Mouse (Mus musculus) kidney, adult 18-20 months (tissue): ENCODE data around the gene Trmt10b.
A peak's percentile ranks its signal among the peaks of the same experiment; 100 is the strongest.

ENCODE experiments used
- DNase-seq: peaks from one replicate; pipeline ENCODE4 v3.0.0; 2021

The Trmt10b gene

DNA sequence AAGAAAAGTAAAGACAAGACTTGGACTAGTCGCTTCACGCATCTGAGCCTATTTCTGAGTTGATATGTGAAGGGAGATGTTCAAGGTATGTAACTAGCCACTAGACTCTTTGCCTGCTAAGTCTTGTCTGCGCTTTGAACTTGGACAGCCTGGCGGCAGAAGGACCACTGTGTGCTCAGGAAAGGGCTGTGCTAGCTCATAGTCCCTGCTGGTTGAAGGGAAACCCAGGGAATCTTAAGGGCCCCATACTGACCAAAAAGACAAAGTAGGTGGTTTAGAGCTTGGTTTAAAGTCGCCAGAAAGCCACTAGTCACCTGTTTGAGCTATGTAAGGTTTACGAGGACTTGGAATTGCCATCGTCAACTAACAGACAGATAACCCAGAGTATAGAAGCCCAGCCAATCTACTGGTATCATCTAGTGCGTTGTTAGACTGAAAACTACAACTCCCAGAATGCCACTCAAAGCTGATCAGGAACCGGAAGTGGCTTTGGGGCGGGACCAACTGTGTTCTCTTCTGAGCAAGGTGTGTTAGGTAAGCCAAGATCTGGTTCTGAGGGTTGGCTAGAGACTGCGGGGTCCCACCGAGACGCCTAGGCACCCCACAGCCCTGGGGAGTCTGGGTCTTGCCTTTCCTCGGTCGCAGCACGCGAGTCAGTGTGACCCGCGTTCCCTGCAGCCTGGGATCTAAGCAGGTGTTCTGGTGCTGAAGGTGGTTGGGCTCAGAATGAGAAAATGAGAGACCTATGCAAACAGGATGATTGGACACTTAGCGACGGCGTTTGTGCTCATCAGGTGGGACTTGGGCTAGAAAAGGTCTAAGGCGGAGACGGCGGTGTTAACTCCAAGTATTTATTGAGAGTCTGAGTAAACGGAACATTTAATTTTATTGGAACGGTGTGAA is at the start of gene Trmt10b:
Gene Trmt10b, plus strand, starts transcription at position 466 of the 903 bp plus-strand sequence.
- DNase-seq, result peak; percentile 79

DNA sequence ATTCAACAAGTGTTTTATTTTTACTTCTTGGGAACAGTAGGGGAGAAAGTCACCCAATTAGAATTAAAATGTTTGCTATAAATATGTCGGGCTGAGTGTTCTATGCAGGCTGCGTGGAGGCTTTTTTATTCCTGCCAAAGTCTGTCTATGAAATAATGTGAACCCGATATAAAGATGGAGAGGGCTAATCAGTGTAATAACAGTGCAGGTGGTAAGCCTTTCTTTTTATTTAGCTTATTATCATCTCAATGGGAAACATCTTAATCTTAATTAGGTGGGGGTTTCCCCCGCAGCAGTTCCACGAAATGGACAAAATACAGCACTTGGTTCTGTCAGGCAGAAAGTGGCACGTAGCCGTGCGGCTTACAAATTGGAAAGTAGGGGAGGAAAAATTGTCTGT is 45.7 kb upstream of the Trmt10b start:
- no peak for DNase-seq

DNA sequence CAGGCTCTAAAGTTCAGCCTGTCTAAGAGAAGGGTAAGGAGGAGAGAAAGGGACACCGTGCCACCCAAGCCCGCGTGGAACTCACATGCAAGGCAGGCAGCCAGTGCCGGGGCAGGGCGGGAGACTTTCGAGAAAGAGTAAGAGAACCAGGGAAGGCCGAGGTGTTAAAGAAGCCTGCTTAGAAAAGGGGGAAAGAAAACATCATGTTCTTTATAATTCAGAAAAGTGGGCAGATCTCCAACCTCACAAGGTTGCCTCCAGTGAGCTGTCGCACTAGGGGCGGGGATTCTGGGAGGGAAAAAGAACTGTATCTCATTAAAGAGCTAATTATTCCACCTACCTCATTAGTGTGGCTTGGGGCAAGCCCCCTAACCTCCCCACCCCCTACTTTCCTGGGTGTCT is 44.1 kb upstream of the Trmt10b start:
- DNase-seq, result no peak

DNA sequence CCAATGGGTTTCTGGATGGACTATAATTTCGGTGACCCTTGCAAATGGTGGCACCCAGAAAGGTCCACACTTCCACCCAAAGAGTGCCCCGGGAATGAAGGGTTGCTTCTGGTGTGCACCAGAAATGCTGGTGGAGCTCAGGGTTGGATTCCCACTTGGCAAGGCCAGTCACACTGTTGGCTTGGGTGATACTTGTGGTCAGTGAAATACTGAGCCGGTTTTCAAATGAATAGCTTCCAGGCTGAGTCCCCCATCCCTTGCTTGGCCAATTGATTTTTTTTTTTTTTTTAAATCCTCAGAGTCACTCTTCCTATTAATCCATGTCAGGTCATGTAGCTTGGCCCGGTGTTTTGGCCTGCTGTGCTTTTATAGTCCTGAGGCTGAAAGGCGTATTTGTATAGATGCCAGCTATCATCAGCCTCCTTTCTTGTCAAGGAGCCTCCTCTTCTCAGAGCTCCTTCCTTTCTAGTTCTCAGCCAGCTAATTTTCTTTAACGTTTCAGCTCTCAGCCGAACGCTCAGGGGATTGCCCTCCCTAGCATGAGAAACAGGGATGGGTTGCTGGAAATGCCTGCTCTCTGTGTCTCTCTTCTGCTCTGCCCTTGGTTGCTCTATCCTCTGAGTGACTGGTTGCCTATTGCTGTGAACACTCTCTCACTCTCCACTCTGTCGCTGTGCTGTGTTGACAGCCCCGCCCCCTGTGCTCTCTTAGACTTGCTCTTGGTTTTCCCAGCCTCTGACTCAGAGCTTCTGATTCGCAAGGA is 42.9 kb upstream of the Trmt10b start:
- no peak for DNase-seq

DNA sequence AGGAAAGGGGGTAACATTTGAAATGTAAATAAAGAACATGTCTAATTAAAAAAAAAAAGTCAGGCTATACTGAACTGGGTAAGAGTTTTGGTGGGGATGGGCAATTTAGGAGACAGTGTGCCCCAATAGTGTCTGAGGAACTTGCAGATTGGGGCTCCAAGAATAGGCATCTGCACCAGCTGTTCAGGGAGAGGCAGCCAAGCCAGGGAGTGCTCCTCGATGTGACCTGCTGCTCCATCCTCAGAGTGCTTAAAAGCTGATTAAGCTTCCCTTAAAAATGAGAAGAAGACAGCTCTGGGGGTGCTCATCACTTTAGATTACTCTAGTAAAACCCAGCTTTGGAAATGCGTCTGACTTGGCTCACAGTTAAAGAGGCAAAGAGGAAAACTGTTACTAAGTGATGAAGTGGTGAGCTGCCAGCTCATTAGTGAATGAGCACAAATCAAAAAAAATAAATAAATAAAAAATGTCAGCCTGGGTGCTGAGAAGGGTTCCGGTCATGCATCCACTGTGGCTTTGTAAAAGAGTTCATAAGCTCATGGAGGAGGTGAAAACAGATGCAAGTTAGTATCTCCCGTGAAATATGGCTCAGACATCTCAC is 37.6 kb upstream of the Trmt10b start:
- no peak for DNase-seq

DNA sequence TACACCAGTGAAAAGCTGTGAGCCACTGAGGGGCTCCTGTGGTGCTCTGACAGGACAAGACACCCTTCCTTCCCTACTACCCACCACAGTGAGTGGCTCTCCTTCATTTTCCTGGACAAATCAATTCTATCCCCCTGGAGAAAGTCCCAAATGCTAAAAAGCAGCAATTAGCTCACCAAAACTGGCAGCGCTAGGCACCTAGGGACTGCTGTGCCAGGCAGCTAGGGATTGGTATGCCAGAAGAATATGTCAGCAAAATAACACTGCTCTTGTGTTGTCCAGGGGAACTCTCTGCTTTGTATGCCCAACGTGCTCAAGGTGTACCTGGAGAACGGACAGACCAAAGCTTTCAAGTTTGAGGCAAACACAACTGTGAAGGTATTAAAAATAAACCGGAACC is 35.4 kb upstream of the Trmt10b start:
- DNase-seq, result no peak

DNA sequence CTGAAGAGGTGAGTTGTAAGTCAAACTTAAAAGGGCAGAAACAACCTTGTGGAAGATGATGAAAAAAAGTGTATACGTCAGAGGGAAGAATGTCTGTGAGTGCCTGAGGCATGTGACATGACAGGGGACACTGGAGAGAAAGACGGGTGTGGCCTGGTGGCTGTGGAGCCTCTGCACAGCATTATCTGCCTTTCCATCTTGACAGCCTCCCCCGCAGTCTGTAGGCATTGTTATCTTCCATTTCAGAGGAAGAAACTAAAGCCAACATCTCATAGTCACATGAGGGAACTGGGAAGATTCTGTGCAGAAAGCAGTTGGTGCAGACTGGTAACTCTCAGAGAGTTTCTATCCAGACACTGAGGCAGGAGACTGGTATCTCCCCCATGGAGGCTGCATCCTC is 29.0 kb upstream of the Trmt10b start:
- DNase-seq, result no peak

DNA sequence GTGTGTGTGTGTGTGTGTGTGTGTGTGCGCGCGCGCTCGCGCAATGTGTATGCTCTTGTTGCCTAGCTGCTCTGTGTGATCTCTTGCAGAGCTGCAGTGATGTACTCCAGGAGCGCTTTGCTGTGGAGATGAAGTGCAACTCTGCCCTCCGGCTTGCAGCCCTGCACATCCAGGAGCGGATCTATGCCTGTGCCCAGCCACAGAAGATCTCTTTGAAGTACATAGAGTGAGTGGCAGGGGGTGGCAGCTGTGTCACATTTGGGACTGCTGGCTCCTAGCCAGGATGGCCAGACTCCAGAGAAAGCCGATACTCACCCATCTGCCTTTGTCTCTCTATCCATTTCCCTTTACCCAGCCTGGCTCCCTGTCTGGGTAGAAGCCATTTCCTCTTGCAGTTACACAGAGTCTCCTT is 25.9 kb upstream of the Trmt10b start:
- no peak for DNase-seq

DNA sequence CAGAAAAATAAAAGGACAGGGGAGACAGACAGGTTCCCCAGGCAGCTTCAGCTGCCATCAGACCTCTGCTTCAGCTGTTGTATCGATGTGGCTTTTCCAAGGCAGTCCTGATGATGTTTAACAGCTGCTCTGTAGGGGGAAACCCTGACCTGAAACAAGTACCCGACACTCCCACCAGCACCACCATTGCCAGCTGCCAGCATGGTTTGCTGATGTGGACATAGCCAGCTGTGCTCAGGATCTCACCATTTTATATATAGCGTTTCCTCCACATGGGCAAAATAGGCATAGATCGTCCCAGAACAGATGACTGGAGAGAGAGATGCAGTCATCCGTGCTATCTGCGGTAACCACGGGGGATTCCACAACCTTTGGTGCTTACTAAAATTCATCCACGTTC is 21.2 kb upstream of the Trmt10b start:
- DNase-seq, result no peak

DNA sequence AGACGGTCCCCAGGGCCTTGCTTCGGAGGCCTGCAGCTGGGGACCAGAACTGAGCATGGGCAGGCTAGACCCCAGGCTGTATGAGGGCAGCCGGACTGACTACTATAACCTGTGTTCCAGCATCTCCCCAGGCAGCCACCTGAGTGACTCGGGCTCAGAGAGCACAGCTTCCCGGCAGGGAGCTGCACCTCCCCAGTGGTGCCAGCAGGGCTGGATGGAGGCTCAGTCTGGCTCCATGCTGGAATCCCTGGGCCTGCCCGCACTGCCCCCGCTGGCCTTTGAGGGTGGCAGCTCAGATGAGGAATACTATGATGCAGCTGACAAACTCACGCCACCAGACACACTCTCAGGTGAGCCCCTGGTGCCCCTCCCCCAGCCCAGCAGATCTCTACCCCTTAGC is 17.6 kb upstream of the Trmt10b start:
- DNase-seq, result no peak

DNA sequence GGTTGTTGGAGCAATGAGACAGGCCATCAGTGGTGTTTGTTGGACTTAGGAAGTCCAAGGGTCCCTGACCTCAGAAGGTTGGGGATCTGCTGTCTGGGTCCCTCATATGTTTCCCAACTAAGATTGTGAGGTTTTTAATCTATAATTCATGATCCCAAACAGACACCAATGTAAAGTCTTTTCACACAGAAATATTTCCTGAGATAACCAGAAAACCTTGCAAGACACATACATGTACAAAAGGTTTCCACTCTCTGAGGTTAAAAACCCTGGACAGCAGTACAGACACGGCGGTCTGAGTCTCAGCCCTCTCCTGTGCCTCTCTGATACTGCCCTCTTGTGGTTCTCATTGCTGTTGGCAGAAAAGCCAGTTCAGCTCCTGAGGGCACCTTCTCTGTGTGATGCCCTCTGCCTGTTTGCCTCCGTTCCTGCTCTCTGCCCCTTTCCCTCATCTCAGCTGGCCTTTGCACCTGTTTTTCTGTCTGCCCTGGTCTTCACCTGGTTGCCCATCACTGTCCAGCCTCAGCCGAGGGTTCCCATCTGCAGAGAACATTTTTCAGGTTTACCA is 16.9 kb upstream of the Trmt10b start:
- DNase-seq, result peak; percentile 50

DNA sequence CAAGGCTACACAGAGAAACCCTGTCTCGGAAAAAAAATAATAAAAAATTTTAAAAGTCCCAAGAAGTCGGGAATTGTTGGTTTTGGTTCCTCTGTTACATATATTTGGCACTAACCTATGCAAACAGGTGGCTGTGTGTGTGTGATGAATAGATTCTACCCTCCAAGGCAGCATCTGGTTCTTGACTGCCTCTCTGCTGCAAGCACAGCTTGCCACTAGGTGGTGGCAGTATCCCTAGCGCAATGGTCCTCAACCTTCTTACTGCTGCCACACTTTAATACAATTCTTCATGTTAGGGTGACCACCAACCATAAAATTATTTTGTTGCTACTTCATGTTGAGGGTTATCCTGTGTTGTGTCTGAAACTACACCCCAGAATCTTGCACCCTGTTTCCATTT is 10.6 kb upstream of the Trmt10b start:
- no peak for DNase-seq

DNA sequence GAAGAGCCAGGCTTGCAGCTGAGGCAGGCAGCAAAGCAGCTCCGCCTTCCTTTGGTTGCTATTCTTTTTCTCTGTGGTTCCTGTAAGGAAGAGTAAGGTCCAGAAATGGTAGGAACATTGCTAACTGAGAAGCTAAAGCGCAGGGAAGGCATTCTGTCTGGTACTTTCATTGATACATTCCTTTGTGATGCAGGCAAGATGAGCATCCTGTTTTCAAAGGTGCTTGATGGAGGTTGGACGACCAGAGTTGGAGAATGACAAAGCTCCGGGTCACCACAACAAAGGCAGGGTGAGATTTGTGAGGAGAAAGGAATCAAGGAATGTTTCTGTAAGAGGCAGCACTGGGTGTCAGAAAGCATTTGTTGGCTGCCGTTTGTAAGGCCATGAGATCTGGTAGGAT is 9.0 kb upstream of the Trmt10b start:
- DNase-seq, result no peak

DNA sequence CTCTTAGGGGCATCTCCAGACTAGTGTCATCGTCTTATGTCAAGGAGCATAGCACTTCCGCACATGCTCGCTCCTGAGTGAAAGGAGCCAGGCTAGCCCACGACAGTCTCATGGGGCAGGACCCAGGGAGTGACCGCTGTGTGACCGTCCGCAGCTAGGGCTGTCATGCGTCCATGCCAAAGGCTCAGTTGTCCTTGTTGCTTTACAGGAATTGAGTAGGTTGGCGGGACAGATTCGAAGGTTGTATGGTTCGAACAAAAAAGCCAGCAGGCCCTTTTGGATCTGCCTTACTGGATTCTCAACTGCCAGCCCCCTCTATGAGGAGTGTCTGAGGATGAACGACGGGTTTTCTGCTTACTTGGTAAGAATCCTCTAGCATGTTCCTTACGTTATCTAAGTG is 8.6 kb downstream of the Trmt10b start:
- no peak for DNase-seq

DNA sequence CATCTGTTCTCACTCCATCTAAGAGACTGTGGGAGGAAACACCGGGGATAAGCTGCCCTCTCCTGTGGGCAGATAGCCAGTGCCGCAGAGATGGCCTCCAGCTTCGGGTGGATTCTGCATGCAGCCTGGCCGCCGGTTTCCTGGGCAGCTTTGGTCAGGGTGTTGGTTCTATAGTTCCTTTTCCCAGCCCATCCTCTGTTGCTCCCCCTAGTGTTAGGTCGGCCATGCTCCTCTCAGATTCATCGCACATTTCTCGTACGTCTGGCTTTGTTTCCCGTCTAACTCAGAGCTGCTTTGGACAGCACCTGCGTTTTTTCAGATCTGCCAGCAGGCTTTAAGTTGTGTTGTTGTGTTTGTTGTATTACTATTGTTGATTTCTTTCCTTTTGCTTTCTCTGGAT is 11.1 kb downstream of the Trmt10b start:
- DNase-seq, result peak; percentile 11

DNA sequence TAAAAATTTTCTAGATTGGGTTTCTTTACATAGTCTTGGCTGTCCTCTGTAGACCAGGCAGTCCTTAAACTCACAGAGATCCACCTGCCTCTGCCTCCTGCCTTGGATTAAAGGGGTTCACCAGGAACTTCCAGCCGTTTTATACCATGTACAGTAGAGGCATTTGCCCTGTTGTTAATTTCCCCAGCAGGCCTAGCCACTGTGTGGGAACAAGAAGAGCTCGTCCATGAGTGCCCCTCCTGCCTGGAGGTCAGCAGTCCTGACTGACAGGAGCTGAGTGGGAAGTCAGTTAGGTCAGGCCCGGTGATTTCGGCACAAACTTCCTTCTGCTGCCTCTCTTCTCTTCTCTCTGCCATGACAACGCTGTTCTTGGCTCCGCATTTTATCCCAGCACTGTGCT is 11.7 kb downstream of the Trmt10b start:
- DNase-seq, result no peak

DNA sequence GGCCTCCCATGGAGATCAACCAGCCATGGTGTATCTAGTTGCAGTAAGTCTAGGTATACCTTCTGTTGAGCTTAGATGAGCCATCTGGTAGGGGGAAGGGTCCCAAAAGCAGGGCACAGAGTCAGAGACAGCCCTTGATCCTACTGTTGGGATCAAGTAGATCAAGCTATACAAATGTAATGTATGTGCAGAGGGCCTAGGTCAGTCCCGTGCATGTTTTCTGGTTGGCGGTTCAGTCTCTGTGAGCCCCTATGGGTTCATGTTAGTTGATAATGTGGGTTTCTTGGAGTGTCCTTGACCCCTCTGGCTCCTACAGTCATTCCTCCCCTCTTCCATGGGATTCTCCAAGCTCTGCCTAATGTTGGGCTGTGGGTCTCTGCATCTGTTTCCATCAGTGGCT is 14.1 kb downstream of the Trmt10b start:
- no peak for DNase-seq

DNA sequence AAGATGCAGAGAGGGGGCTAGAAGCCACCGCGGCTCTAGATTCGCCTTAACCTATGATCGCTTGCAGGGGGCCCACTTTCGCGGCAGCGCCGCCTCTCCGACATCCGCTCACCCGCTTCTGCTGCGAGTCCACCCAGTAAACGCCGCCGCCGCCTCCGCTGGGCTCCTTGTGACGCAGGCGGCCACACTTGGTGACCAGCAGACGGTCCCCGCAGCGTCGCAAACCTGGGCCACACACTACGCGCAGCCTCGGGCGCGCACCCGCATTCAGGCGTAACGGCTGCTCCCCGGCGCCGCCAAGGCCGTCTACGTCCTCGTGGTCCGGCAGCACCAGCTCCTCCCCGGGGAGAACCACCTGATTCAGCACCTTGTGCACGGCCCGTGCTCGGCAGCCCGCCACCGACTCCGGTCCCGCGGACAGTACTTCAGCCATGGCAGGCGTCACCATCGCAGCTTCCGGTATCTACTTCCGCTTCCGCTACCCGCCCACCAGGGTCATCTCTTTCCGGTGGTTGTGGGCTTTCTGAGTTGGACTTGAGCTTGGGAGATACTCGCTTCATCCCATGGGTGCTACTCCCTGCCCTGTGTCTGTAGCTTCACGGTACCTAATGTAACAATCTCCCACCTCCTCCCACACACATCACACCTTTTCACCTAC is 23.4 kb downstream of the Trmt10b start:
- peak; percentile 88 for DNase-seq

DNA sequence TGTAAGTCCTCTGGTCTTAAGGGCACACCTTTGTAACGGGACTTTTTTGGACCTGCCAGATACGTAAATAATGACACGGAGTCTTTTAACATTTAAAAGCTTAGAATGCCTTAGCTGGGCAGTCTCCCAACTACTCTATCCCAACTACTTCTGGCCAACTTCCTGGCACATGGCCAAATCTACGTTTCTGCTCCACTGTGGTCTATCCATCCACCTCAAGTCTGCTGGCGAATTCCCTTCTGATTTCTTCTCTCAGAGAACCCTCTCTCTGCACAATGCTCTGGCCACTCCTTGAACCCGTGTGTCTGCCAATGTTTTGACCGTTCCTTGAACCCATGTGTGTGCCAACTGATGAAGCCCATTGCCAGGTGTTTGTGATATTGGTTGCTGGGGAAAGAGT is 34.2 kb downstream of the Trmt10b start:
- DNase-seq, result no peak

DNA sequence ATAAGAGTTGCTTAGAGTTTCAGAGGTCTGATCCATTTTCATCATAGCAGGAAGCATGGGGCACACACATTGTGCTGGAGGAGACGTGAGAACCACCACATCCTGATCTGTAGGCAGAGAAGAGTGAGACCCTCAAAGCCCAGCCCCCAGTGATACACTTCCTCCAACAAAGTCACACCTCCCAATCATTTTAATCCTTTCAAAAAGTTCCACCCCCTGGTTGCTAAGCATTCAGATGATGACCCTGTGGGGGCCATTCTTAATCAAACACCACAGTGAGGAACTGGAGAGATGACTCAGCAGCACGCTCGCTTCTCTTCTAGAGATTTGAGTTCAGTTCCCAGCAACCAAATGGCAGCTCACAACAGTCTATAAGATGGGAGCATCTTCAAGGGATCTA is 35.5 kb downstream of the Trmt10b start:
- DNase-seq, result no peak

DNA sequence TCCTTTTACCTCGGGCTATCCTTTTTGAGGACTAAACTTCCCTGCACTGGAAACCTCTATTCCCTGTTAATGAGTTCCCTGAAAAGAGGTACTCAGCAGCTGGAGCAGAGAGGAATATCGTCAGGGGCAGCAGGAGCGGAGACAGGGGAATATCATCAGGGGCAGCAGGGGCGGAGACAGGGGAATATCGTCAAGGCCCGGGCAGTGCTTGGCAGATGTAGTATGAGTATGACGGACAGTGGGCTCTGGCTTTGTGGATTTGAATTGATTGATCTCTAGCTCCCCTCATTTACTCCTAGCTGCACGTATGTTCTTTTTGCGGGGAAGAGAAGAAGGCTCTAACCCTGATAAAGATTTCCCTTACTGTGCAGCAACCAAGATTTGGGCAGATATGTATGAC is 44.3 kb downstream of the Trmt10b start:
- DNase-seq, result no peak

DNA sequence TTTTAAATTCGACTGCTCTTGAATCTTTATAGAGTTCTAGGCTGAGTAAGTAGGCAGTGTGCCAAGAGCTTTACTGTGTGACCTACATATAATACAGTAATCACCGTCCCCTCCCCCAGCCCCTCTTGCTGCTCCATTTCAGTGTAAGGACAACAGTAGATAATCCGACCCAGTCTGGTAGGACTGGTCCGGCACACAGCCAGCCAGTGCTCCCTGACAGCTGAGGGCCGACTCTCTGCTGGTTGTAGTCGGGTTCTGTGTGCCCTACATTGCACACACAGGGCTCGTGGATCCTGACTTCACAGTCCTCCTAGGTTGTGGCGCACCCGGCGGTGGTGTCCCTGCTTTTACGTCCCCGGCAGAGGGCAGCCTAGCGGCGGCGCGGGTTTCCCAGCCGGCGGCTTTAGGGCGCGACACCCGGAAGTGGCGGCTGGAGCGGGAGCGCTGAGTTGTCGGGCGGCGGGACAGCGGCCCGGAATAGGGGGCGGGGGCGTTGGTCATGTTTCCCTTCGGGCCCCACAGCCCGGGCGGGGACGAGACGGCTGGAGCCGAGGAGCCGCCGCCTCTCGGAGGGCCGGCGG is 44.8 kb downstream of the Trmt10b start, which contains the start of gene Dcaf10:
Gene Dcaf10, plus strand, starts transcription at position 433 of the 581 bp plus-strand sequence.
- DNase-seq, result peak; percentile 94
